Mouse (Mus musculus) forebrain, embryonic 11.5 days (tissue): ENCODE data around the gene Cmbl. TPM values are rescaled to one million over a fixed set of nuclear protein-coding genes. Genes with fewer than 3 reads are reported as not detected.

Source experiments
- ATAC-seq: fragments of 200-750 bp; cut with Nextera tagmentation; replicated peaks from 2 replicates; pipeline ENCODE4 v1.8.0; 2017; ENCODE audit warnings: moderate TSS enrichment; ENCODE audit not compliant: low FRiP score
- DNase-seq: peaks from one replicate; pipeline ENCODE4 v3.0.0-alpha.2; 2017; ENCODE audit warnings: low spot score
- H3K27ac ChIP-seq: fragments of 300-500 bp; sonication (generic); 2 replicates; pipeline ENCODE4 v1.5.1; 2014; ENCODE audit warnings: low read depth, low read length
- H3K27me3 ChIP-seq: fragments of 300-500 bp; sonication (generic); 2 replicates; pipeline ENCODE4 v1.6.1; 2014; ENCODE audit warnings: mild to moderate bottlenecking, low read length, mixed read lengths; ENCODE audit not compliant: control insufficient read depth, insufficient read depth
- H3K36me3 ChIP-seq: fragments of 300-500 bp; sonication (generic); 2 replicates; pipeline ENCODE4 v1.6.1; 2014; ENCODE audit warnings: mild to moderate bottlenecking, low read length, moderate library complexity, mixed read lengths; ENCODE audit not compliant: control insufficient read depth, insufficient read depth
- H3K4me1 ChIP-seq: fragments of 300-500 bp; sonication (generic); replicated peaks from 2 replicates; pipeline ENCODE4 v1.6.1; 2014; ENCODE audit warnings: low read length, mixed read lengths; ENCODE audit not compliant: control insufficient read depth, insufficient read depth
- H3K4me2 ChIP-seq: fragments of 300-500 bp; sonication (generic); 2 replicates; pipeline ENCODE4 v1.6.1; 2014; ENCODE audit warnings: low read depth, mild to moderate bottlenecking, low read length, moderate library complexity, mixed read lengths; ENCODE audit not compliant: severe bottlenecking
- H3K4me3 ChIP-seq: fragments of 300-500 bp; sonication (generic); 2 replicates; pipeline ENCODE4 v1.5.1; 2014; ENCODE audit warnings: low read depth, low read length
- H3K9ac ChIP-seq: fragments of 300-500 bp; sonication (generic); 2 replicates; pipeline ENCODE4 v1.6.1; 2014; ENCODE audit warnings: low read length
- H3K9me3 ChIP-seq: fragments of 300-500 bp; sonication (generic); 2 replicates; pipeline ENCODE4 v1.6.1; 2016; ENCODE audit warnings: low read length, mixed read lengths; ENCODE audit not compliant: control insufficient read depth
- WGBS: fragments of 180-500 bp; shearing (Covaris S2); extraction: QIAGEN DNeasy Blood & Tissue Kit; methylation state at CpG from one replicate; pipeline ENCODE4 v1.1.7; 2014; 5-methylcytosine and 5-hydroxymethylcytosine counted together
- polyA plus RNA-seq: library from polyadenylated mRNA; unstranded; fragments of >200 nt; fragmentation: Nextera tagmentation; extraction: Ambion mirVana; gene quantifications from 2 replicates; pipeline ENCODE4 v1.2.1, GENCODE M21; 2014

Gene Cmbl
- polyA plus RNA-seq, 1 experiment from 2014 or later, result 1.0 TPM

DNA sequence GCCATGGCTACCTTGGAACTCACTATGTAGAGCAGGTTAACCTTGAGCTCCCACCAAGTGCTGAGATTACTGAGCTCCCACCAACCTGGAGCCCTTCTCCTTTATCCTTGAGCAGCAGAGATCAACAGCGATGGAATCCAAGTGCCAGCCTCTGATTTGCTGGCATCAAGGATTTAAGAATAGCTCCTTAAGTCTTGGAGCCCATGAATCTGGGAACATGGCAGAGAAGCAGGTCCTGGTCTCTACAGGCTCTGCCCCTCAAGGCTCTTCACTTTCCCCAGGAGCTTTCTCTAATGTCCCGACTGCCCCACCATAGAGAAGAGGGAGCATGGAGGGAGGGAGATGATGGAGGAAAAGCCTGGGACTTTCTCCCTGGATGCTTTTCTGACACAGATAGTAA lies 27.5 kb upstream of the Cmbl start:
- 94% methylated on average over 2 of the region's 2 CpGs for WGBS
- DNase-seq (no peak), ATAC-seq (no peak)
- Histone ChIP-seq H3K27me3 (no peaks in the 10 kb centered on the region), H3K9me3 (no peaks in the 10 kb centered on the region), H3K27ac (no peak overlapping the region), H3K36me3 (no peaks in the 10 kb centered on the region), H3K4me3 (no peak overlapping the region), H3K4me2 (no peak overlapping the region), H3K4me1 (peaks cover 15% of the 10 kb centered on the region), H3K9ac (no peak overlapping the region)

DNA sequence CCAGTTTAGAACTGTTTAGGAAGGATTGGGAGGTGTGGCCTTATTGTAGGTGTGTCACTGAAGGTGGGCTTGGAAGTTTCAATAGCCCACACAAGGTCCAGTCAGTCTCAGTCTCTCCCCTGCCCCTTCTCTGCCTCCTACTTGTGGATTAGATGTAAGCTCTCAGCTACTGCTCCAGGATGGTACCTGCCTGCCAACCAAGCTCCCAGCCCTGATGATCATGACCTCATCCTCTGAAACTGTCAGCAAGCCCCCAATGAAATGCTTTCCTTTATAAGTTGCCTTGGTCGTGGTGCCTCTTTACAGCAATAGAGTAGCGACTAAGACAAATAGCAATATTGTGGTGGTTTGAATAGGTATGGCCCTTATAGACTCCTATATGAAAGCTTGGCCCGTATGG lies 26.8 kb upstream of the Cmbl start:
- Histone ChIP-seq H3K4me2 (no peak overlapping the region), H3K27me3 (no peaks in the 10 kb centered on the region), H3K4me3 (no peak overlapping the region), H3K4me1 (peaks cover 15% of the 10 kb centered on the region), H3K36me3 (no peaks in the 10 kb centered on the region), H3K9me3 (no peaks in the 10 kb centered on the region), H3K27ac (no peak overlapping the region), H3K9ac (no peak overlapping the region)
- WGBS, result 89% methylated on average over 3 of the region's 3 CpGs
- no peak for DNase-seq
- no peak for ATAC-seq

DNA sequence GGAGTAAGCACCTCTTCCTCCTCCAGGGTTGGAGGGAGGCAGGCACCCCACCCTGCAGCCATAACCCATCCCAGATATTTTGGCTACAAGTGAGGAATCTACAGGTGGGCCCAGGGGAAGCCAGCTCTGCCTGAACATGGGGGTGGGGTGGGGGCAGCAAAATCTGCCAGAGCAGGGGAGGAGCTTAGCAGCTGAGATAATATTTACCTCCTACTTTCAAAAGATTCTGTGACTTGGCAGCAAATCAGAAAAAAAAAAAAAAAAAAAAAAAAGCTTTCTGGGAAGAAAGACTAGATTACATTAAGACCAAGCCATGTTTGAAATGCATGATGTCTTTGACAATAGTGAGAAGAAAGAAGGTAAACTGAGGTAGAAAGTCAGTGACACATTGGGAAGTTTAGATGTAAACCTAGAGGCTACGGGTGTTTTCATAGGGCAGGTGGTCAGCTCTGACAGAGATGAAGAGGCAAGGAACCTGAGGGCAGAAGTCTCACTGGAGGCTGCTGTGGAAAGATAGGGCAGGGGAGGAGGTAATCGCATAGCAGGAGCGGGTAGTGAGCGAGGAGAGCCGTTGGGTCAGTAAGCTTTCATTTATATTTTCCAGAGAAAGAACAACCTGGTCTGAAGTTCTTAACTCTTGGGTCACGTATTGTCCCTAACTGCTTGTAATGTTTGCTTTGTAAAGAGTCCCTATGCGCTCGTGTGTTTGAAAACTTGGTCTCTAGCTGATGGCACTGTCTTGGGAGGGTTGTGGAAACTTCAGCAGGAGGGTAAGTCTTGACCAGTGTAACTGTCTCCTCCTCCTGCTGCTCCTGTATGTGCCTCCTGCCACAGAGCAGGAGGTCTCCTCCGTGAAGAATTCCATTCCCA lies 25.3 kb upstream of the Cmbl start:
- no peaks in the 10 kb centered on the region for H3K9me3 ChIP-seq
- no peaks in the 10 kb centered on the region for H3K36me3 ChIP-seq
- H3K4me2 ChIP-seq, result no peak overlapping the region
- no peak for DNase-seq
- 79% methylated on average over 9 of the region's 9 CpGs for whole genome bisulfite sequencing
- no peaks in the 10 kb centered on the region for H3K27me3 ChIP-seq
- H3K27ac ChIP-seq, result no peak overlapping the region
- no peak overlapping the region for H3K4me3 ChIP-seq
- H3K9ac ChIP-seq, result no peak overlapping the region
- H3K4me1 ChIP-seq, result peaks cover 15% of the 10 kb centered on the region
- no peak for ATAC-seq

DNA sequence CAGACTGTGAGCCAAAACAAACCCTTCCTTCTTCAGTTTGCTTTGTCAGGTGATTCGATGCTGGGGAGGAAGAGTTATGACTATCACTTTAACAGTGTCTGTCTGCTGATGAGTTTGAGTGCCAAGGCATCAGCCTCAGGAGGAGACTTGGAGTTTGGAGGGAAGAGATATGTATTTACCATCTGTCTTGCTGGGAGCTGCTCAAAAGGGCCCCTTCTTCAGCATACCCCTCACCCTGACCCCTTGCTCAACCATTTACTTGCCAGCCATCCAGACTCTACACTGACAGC lies 24.7 kb upstream of the Cmbl start:
- peaks cover 15% of the 10 kb centered on the region for H3K4me1 ChIP-seq
- no peak overlapping the region for H3K4me3 ChIP-seq
- H3K36me3 ChIP-seq, result no peaks in the 10 kb centered on the region
- no peak overlapping the region for H3K9ac ChIP-seq
- no peak overlapping the region for H3K4me2 ChIP-seq
- H3K27me3 ChIP-seq, result no peaks in the 10 kb centered on the region
- ATAC-seq (no peak), DNase-seq (no peak)
- WGBS, result 60% methylated on average over 1 of the region's 1 CpGs
- no peak overlapping the region for H3K27ac ChIP-seq
- H3K9me3 ChIP-seq, result no peaks in the 10 kb centered on the region

DNA sequence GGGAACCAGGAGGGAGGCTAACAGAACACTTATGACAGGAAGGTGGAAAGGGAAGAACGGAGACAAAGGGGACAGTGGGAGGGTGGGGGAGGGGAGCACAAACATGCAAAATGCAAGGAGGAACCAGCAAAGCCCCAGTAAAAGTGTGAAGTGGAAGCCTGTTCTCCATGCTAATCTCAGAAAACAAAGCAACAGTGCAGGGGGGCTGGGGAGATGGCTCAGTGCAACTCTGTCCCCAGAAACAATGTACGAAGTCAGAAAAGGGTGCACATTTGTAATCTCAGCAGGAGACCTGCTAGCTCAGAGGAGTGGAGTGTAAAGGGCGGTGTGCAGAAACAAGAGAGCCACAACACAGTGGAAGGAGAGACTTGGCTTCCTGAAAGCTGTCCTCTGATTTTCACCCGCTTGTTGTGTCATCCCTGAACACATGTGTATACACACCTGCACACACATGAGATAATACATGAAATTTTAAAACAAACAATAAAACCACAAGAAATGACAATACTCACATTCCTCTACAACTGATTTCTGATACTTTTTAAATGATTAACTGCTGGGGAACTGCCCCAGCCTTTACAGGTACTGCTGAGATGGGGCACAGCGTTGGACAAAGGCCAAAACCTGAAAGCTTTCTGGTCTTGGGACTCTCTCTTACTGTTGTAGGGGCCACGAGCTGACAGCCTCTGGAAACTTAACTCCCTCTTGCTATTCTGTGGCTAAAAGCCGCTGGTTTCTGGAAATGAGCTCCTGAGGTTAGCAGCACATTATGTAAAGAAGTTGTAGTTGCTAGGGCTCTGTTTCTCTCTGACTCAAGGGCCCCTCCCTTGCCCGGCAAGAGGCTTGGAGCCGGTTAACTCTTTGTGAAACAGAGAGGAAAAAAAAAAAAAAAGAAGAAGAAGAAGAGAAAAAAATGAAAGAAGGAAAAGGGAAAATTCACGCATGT lies 22.9 kb upstream of the Cmbl start:
- 6% methylated on average over 10 of the region's 10 CpGs for WGBS
- peaks cover 9% of the 10 kb centered on the region for H3K4me1 ChIP-seq
- H3K9ac ChIP-seq, result peak overlapping the region; percentile 29; the same call in 1 of the 2 replicates
- no peaks in the 10 kb centered on the region for H3K27me3 ChIP-seq
- peak; percentile 43 for ATAC-seq
- peak overlapping the region; percentile 70; the same call in 1 of the 2 replicates for H3K27ac ChIP-seq
- H3K4me3 ChIP-seq, result no peak overlapping the region
- H3K36me3 ChIP-seq, result no peaks in the 10 kb centered on the region
- 0 out of 2 replicates have a peak overlapping the region, but pooled peaks have one; percentile 21 for H3K4me2 ChIP-seq
- DNase-seq, result peak; percentile 57
- H3K9me3 ChIP-seq, result no peaks in the 10 kb centered on the region

DNA sequence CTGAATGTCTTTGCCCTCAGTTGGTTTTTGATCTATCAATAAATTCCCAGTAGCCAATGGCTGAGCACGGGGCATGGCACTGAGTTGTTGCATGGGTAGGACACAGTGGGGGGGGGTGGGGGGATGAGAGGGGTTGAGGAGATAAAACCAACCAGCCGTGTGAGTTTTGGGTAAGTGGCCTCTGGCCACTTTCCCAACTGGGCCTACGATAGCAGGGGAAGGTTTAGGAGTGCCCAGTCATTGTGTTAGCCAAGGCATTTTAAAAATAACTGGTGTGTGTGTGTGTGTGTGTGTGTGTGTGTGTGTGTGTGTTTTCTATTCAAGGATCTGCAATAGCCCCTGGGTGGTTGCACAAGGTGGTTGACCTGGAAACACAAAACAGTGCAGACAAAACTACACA lies 21.9 kb upstream of the Cmbl start:
- peak; percentile 28; the same call in 1 of the 2 replicates for ATAC-seq
- peaks cover 9% of the 10 kb centered on the region for H3K4me1 ChIP-seq
- 10% methylated on average over 3 of the region's 3 CpGs for WGBS

DNA sequence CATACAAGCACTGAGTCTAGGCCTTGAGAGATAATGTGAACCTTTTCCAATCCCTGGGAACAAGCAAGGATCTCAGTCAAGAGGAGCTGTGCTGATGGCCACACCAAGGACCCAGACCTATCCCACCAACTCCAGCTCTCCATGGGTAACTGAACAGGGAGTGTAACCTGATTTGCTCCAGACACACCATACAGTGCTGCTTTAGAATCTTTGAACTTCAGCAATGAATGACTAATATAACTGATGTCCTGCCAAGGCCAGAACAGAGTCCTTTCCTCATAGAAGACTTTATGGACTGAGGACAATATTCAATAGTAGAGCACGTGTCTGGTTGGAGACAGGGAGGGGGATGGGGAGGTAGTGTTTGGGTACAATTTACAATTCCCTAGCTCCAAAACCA lies 20.1 kb upstream of the Cmbl start:
- Histone ChIP-seq H3K9ac (no peak overlapping the region), H3K27me3 (no peaks in the 10 kb centered on the region), H3K27ac (no peak overlapping the region), H3K9me3 (no peaks in the 10 kb centered on the region), H3K4me1 (peaks cover 9% of the 10 kb centered on the region), H3K4me2 (no peak overlapping the region), H3K36me3 (no peaks in the 10 kb centered on the region), H3K4me3 (no peak overlapping the region)
- ATAC-seq (no peak), DNase-seq (no peak)
- 85% methylated on average over 1 of the region's 1 CpGs for WGBS

More for the DNA sequence above, 21.9 kb upstream of the Cmbl start:
- DNase-seq, result no peak
- no peak overlapping the region for H3K4me2 ChIP-seq
- no peak overlapping the region for H3K4me3 ChIP-seq
- H3K9me3 ChIP-seq, result no peaks in the 10 kb centered on the region
- H3K36me3 ChIP-seq, result no peaks in the 10 kb centered on the region
- no peak overlapping the region for H3K9ac ChIP-seq
- no peak overlapping the region for H3K27ac ChIP-seq
- H3K27me3 ChIP-seq, result no peaks in the 10 kb centered on the region

DNA sequence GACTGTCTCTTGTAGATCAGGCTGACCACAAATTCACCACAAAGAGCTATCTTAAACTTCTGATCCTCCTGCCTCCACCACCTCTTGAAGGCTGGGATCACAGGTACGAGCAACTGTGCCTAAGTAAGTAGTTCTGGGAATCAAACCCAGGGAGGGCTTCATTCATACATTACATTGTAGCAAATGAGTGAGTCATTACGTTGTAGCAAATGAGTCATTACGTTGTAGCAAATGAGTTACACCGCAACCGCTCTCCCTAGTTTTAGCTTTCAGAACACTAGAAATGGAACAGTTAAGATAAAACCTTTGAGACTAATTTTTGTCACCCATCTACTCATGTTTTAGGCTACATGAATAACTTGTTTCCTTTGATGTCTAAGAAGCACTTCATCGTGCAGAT lies 18.9 kb upstream of the Cmbl start:
- no peaks in the 10 kb centered on the region for H3K9me3 ChIP-seq
- no peak for DNase-seq
- no peaks in the 10 kb centered on the region for H3K27me3 ChIP-seq
- H3K9ac ChIP-seq, result no peak overlapping the region
- 86% methylated on average over 6 of the region's 6 CpGs for WGBS
- H3K4me2 ChIP-seq, result no peak overlapping the region
- no peak for ATAC-seq
- H3K36me3 ChIP-seq, result no peaks in the 10 kb centered on the region
- H3K27ac ChIP-seq, result no peak overlapping the region
- peaks cover 9% of the 10 kb centered on the region for H3K4me1 ChIP-seq
- H3K4me3 ChIP-seq, result no peak overlapping the region
